Mouse (Mus musculus): Measurements from ENCODE around the gene Sipa1l2. TPM values are rescaled to one million over a fixed set of nuclear protein-coding genes. Genes with fewer than 3 reads are reported as not detected.

The Sipa1l2 gene
- polyA plus RNA-seq, 1 experiment from 2014 or later = 14.0 TPM

DNA sequence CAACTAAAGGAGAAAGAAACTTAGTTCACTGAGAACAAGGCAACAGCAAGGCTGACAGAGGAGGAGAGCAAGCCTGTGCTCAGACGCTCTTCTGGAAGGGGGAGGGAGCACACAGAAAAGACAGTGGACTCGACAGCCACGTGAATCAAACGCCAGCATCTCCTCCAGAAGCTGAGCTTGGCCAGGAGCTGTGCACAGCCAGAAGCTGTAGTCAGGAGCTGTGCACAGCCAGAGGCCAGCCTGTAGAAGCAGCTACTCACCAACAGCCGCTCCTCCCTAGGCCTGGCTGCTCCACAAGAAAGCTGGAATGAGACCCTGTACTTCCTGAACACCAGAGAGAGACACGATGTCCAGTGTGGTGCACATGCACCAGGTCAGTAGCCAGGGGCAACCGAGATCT is 37.4 kb downstream of the Sipa1l2 start:
- Histone ChIP-seq H3K4me1 (ENCODE audit: control insufficient read depth, insufficient read depth, low read length) (peaks cover 33% of the 10 kb centered on the region), H3K4me3 (ENCODE audit: low read depth, low read length) (no peak overlapping the region), H3K27me3 (ENCODE audit: control insufficient read depth, insufficient read depth, low read length) (no peaks in the 10 kb centered on the region), H3K36me3 (ENCODE audit: control insufficient read depth, insufficient read depth, low read length) (no peaks in the 10 kb centered on the region; the same call in 1 of the 2 replicates), H3K9me3 (ENCODE audit: control insufficient read depth, low read length) (no peaks in the 10 kb centered on the region), H3K9ac (replicated peaks; ENCODE audit: low read depth, low read length) (0 out of 2 replicates have a peak overlapping the region, but pooled peaks have one; percentile 2), H3K27ac (ENCODE audit: low read depth, low read length) (no peak overlapping the region), H3K4me2 (ENCODE audit: low read depth, low read length) (no peak overlapping the region)
- 39% methylated on average over 7 of the region's 7 CpGs for WGBS
- no peak; the same call in 1 of the 2 replicates for ATAC-seq (ENCODE audit: low read depth)

DNA sequence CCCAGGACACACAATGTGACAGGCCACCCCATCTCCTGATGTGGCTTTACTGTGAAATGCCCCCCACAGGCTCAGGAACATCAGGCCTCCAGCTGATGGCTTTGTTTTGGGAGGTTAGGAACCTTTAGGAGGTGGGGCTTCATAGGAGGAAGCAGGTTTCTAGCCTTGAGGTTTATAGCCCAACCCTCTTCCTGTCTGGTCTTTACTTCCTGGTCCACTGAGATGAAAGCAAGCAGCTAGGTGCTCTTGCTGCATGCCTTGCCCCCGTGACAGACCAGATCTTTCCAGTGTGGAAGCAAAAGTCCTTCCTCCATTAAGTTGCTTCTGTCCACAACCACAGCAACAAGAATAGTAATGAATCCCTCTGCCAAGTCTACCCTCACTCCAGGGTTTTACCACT is 38.0 kb downstream of the Sipa1l2 start:
- Histone ChIP-seq H3K27ac (ENCODE audit: low read depth, low read length) (no peak overlapping the region), H3K27me3 (ENCODE audit: control insufficient read depth, insufficient read depth, low read length) (no peaks in the 10 kb centered on the region), H3K4me1 (ENCODE audit: control insufficient read depth, insufficient read depth, low read length) (peaks cover 38% of the 10 kb centered on the region), H3K9ac (replicated peaks; ENCODE audit: low read depth, low read length) (no peak overlapping the region), H3K36me3 (ENCODE audit: control insufficient read depth, insufficient read depth, low read length) (no peaks in the 10 kb centered on the region; the same call in 1 of the 2 replicates), H3K9me3 (ENCODE audit: control insufficient read depth, low read length) (no peaks in the 10 kb centered on the region), H3K4me3 (ENCODE audit: low read depth, low read length) (no peak overlapping the region), H3K4me2 (ENCODE audit: low read depth, low read length) (no peak overlapping the region)
- ATAC-seq (ENCODE audit: low read depth) = no peak
- 46% methylated on average over 1 of the region's 1 CpGs for WGBS

DNA sequence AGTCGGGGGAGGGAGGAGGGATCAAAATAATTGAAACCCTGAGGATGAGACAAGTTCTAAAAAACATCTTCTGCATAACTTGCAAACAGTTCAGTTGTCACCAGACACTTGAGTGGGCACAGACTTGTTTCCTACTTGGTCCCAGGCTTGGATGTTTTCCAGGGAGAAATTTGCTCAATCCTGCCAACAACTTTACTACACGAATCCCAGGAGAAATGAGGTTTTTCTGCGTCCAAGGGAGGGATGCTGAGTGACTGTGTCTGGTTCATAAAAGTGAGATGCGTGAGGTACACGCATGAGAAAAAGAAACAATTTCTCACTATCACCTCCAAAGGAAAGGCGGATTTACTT is 38.5 kb downstream of the Sipa1l2 start:
- no peak for ATAC-seq (ENCODE audit: low read depth)
- Histone ChIP-seq H3K4me1 (ENCODE audit: control insufficient read depth, insufficient read depth, low read length) (peaks cover 44% of the 10 kb centered on the region), H3K4me3 (ENCODE audit: low read depth, low read length) (no peak overlapping the region), H3K36me3 (ENCODE audit: control insufficient read depth, insufficient read depth, low read length) (no peaks in the 10 kb centered on the region), H3K27me3 (ENCODE audit: control insufficient read depth, insufficient read depth, low read length) (no peaks in the 10 kb centered on the region), H3K9ac (replicated peaks; ENCODE audit: low read depth, low read length) (no peak overlapping the region), H3K4me2 (ENCODE audit: low read depth, low read length) (no peak overlapping the region), H3K27ac (ENCODE audit: low read depth, low read length) (no peak overlapping the region), H3K9me3 (ENCODE audit: control insufficient read depth, low read length) (no peaks in the 10 kb centered on the region)
- 39% methylated on average over 6 of the region's 6 CpGs for WGBS

DNA sequence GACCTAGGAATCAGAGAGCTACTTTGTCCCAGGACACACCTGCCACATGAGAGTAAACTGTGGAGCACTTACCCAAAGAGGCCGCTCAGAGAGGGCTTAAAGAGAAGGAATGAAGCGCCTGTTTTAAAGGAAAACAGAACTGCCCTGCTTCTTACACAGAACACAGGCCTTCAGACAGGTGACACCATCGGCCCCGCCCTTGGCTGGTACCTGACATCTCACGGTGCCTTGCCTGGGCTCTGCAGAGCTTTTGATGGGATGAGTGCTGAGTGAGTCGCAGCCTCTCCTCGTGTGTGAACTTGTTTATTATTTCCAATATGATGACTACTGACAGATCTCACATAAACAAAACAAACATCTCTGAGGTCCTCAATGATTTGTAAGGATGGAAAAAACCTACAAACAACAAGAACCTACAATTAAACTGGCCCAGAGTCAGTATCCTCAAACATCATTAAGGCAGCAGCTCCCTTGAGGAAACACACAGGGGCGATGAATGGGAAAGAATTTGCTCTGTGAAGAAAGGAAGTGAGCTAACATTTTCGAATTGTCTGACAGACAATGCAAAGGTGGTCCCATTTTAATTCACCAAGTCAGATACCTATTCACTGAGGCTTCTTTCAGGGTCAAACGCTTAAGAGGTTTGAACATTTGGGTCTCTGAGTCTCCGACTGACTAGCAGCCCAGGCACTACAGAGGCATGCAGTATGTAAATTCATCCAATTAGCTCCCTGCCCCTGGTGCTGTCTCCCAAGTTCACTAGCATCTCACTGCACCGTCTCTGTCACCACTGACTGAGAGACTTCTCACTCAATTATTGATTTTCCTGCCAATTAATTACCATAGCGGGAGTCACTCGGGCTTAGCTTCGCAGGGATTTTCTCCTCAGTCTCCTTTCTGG is 39.2 kb downstream of the Sipa1l2 start:
- Histone ChIP-seq H3K4me3 (ENCODE audit: low read depth, low read length) (no peak overlapping the region), H3K36me3 (ENCODE audit: control insufficient read depth, insufficient read depth, low read length) (no peaks in the 10 kb centered on the region), H3K27ac (ENCODE audit: low read depth, low read length) (no peak overlapping the region), H3K4me1 (ENCODE audit: control insufficient read depth, insufficient read depth, low read length) (peaks cover 48% of the 10 kb centered on the region), H3K9me3 (ENCODE audit: control insufficient read depth, low read length) (no peaks in the 10 kb centered on the region), H3K27me3 (ENCODE audit: control insufficient read depth, insufficient read depth, low read length) (no peaks in the 10 kb centered on the region), H3K4me2 (ENCODE audit: low read depth, low read length) (no peak overlapping the region), H3K9ac (replicated peaks; ENCODE audit: low read depth, low read length) (no peak overlapping the region)
- 44% methylated on average over 15 of the region's 15 CpGs for WGBS
- ATAC-seq (ENCODE audit: low read depth) = no peak

DNA sequence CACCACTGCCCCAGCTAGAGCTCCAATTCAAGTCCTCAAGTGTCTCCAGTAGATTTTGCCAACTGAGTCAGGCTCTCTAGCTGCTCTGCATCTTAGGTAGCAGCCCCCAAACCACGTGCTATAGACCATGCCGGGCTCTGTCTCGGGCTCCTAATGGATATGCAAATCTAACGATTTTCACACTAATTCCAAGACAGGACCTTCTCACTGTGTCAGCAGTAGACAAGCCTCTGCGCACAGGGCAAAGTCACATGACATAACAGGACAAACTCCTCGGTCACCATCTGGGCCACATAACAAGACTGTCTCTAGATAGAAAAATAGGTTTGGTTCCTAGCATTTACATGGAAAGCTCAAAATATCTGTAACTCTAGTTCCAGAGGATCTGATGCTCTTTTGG is 40.6 kb downstream of the Sipa1l2 start:
- Histone ChIP-seq H3K9me3 (ENCODE audit: control insufficient read depth, low read length) (no peaks in the 10 kb centered on the region), H3K27me3 (ENCODE audit: control insufficient read depth, insufficient read depth, low read length) (no peaks in the 10 kb centered on the region), H3K4me3 (ENCODE audit: low read depth, low read length) (no peak overlapping the region), H3K27ac (ENCODE audit: low read depth, low read length) (no peak overlapping the region), H3K4me1 (ENCODE audit: control insufficient read depth, insufficient read depth, low read length) (peaks cover 48% of the 10 kb centered on the region), H3K4me2 (ENCODE audit: low read depth, low read length) (no peak overlapping the region), H3K9ac (replicated peaks; ENCODE audit: low read depth, low read length) (no peak overlapping the region), H3K36me3 (ENCODE audit: control insufficient read depth, insufficient read depth, low read length) (no peaks in the 10 kb centered on the region)
- no peak for ATAC-seq (ENCODE audit: low read depth)
- 28% methylated on average over 6 of the region's 6 CpGs for WGBS

DNA sequence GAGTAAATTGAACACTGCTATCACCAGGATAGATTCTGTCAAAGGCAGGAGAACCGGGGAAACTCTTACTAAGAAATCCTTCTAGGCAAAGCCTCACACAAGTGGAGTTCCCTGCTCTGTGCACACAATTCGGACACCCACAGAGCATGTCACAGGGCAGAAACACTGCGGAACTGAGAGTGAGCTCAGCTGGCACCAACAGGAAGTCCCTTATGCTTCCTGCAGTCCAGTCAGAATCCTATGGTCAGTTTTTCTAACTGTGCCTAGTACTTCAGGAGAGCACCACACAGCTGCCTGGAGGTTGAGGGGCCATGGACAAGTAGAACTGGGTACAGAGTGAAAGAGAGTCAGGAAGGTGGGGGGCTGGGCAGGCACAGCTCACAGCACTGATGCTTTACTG is 41.7 kb downstream of the Sipa1l2 start:
- no peaks in the 10 kb centered on the region for H3K36me3 ChIP-seq (ENCODE audit: control insufficient read depth, insufficient read depth, low read length)
- H3K4me2 ChIP-seq (ENCODE audit: low read depth, low read length) = no peak overlapping the region
- H3K4me3 ChIP-seq (ENCODE audit: low read depth, low read length) = no peak overlapping the region
- ATAC-seq (ENCODE audit: low read depth) = no peak
- no peak overlapping the region for H3K27ac ChIP-seq (ENCODE audit: low read depth, low read length)
- no peaks in the 10 kb centered on the region for H3K9me3 ChIP-seq (ENCODE audit: control insufficient read depth, low read length)
- H3K27me3 ChIP-seq (ENCODE audit: control insufficient read depth, insufficient read depth, low read length) = no peaks in the 10 kb centered on the region
- no peak overlapping the region for H3K9ac ChIP-seq (replicated peaks; ENCODE audit: low read depth, low read length)
- WGBS = 50% methylated on average over 3 of the region's 3 CpGs
- H3K4me1 ChIP-seq (ENCODE audit: control insufficient read depth, insufficient read depth, low read length) = peaks cover 53% of the 10 kb centered on the region

DNA sequence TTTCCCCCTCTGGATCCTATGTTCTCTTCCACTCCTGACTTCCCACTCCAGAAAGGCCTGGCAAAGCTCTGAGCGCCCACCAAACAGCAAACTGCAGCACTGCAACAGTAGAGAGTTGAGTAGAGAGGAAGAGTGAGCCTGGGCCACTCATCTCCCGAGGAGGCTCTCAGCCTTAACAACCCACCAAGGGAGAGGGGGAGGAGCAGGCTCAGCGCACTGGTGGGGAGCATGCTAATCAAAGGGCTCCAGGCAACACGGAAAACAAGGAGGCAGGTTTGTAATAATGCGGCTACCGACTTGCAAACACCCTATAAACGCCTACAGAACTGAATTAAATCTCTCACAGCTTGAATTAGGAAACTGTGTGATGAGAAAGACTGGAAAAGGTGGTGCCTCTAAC is 42.6 kb downstream of the Sipa1l2 start:
- Histone ChIP-seq H3K4me1 (ENCODE audit: control insufficient read depth, insufficient read depth, low read length) (peaks cover 53% of the 10 kb centered on the region), H3K36me3 (ENCODE audit: control insufficient read depth, insufficient read depth, low read length) (no peaks in the 10 kb centered on the region), H3K27me3 (ENCODE audit: control insufficient read depth, insufficient read depth, low read length) (no peaks in the 10 kb centered on the region), H3K9ac (replicated peaks; ENCODE audit: low read depth, low read length) (no peak overlapping the region), H3K4me2 (ENCODE audit: low read depth, low read length) (no peak overlapping the region), H3K27ac (ENCODE audit: low read depth, low read length) (no peak overlapping the region), H3K4me3 (ENCODE audit: low read depth, low read length) (no peak overlapping the region), H3K9me3 (ENCODE audit: control insufficient read depth, low read length) (no peaks in the 10 kb centered on the region)
- ATAC-seq (ENCODE audit: low read depth) = no peak
- 12% methylated on average over 7 of the region's 7 CpGs for WGBS

DNA sequence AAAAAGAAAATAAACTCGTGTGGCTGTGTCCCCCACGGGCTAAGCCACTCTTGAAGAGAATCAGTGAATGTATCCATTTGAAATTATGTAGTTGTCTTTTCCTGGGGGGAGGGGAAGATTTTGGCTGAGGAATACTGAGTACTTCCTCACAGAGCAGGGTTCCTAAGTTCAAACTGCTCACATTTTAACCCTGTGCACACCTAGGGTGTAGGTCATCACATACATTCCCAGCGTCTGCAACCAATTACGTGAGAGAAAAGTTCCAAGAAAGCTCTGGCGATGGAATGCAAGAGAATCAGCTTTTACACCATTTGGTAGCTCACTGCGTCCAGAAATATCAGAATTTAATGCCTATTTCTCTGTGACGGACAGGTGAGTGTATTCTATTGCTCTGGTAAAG is 43.0 kb downstream of the Sipa1l2 start:
- H3K27ac ChIP-seq (ENCODE audit: low read depth, low read length) = no peak overlapping the region
- H3K4me1 ChIP-seq (ENCODE audit: control insufficient read depth, insufficient read depth, low read length) = peaks cover 53% of the 10 kb centered on the region
- no peak for ATAC-seq (ENCODE audit: low read depth)
- H3K9ac ChIP-seq (replicated peaks; ENCODE audit: low read depth, low read length) = no peak overlapping the region
- H3K4me2 ChIP-seq (ENCODE audit: low read depth, low read length) = no peak overlapping the region
- no peaks in the 10 kb centered on the region for H3K27me3 ChIP-seq (ENCODE audit: control insufficient read depth, insufficient read depth, low read length)
- H3K9me3 ChIP-seq (ENCODE audit: control insufficient read depth, low read length) = no peaks in the 10 kb centered on the region
- H3K36me3 ChIP-seq (ENCODE audit: control insufficient read depth, insufficient read depth, low read length) = no peaks in the 10 kb centered on the region
- no peak overlapping the region for H3K4me3 ChIP-seq (ENCODE audit: low read depth, low read length)
- 53% methylated on average over 7 of the region's 7 CpGs for WGBS

DNA sequence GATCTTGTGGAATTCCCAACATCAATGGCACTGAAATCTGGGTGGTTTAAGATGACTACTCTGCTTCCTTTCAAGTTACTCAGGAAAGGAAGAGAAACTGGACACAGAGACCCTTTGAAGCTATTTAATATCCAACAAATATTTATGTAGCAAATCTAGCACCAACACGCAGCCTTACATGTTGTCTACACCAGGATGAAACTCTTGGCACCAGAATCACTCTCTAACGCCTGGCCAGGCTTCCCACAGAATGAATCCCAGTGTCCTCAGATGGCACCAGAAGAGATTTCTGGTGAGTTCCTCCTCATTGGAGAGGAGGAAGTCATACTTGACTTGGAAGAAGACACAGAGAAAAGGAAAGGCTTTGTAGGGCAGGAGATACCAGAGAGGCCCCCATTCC is 45.1 kb downstream of the Sipa1l2 start:
- H3K27me3 ChIP-seq (ENCODE audit: control insufficient read depth, insufficient read depth, low read length) = no peaks in the 10 kb centered on the region
- no peak overlapping the region for H3K9ac ChIP-seq (replicated peaks; ENCODE audit: low read depth, low read length)
- ATAC-seq (ENCODE audit: low read depth) = no peak
- no peak overlapping the region for H3K4me2 ChIP-seq (ENCODE audit: low read depth, low read length)
- H3K4me1 ChIP-seq (ENCODE audit: control insufficient read depth, insufficient read depth, low read length) = peaks cover 37% of the 10 kb centered on the region
- no peak overlapping the region for H3K4me3 ChIP-seq (ENCODE audit: low read depth, low read length)
- 90% methylated on average over 2 of the region's 2 CpGs for WGBS
- H3K9me3 ChIP-seq (ENCODE audit: control insufficient read depth, low read length) = no peaks in the 10 kb centered on the region
- H3K36me3 ChIP-seq (ENCODE audit: control insufficient read depth, insufficient read depth, low read length) = no peaks in the 10 kb centered on the region
- no peak overlapping the region for H3K27ac ChIP-seq (ENCODE audit: low read depth, low read length)

All from neural tube, embryonic 14.5 days (tissue).